Mouse (Mus musculus): ENCODE results near the gene Sdhaf4. TPM values are rescaled to one million over a fixed set of nuclear protein-coding genes. Genes with fewer than 3 reads are reported as not detected.

Sdhaf4 gene
- 75.3 TPM for polyA plus RNA-seq (2014; fragmentation: Illumina TruSeq; extraction: RNeasy Lipid Tissue Mini Kit (QIAGEN cat#74804); ENCODE audit: low read depth, low replicate concordance)

DNA sequence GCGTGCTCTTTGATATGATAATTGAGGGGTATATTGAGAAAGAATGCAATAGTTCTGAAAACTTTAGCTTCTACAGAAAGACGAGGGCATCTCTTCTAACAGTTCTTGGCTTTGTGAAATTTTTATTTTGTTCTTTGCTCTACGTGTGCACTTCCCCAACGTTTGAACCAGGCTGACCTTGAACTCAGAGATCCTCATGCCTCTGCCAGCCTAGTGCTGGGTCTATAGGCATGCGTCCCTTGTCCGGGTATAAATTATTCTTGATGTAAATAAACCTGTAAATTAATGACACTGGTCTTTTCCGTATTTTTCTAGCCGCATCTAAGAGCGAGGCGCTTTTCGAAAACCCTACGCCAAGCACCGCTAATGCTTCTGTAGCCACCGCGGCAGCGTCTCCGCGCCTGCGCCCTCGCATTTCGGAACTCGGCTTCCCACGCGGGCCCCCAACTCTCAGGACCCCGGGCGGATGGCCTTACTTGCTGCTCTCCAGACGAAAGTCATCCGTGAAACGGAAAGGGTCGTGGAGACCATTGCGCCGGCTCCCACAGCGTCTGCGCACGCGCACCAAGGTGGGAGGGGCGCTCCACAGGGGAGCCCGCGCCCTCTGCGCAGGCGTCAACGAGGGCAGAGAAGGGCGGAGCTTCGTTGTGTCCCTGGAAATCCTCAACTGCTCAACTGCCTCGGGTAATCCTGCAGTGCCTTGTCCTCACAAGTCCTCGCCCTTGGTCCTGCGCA, at the start of gene Sdhaf4:
Gene Sdhaf4, minus strand, starts transcription at position 587 of the 735 bp plus-strand sequence.

Other genes with a start within 250 kb of the Sdhaf4 start
- gene B3gat2, start 243.9 kb downstream of the Sdhaf4 start, polyA plus RNA-seq (2014; fragmentation: Illumina TruSeq; extraction: RNeasy Lipid Tissue Mini Kit (QIAGEN cat#74804); ENCODE audit: low read depth, low replicate concordance) = not detected
- 17.6 TPM for gene Smap1, start 83.3 kb downstream of the Sdhaf4 start, polyA plus RNA-seq (2014; fragmentation: Illumina TruSeq; extraction: RNeasy Lipid Tissue Mini Kit (QIAGEN cat#74804); ENCODE audit: low read depth, low replicate concordance)
- 27.1 TPM for gene Fam135a, start 94.7 kb upstream of the Sdhaf4 start, polyA plus RNA-seq (2014; fragmentation: Illumina TruSeq; extraction: RNeasy Lipid Tissue Mini Kit (QIAGEN cat#74804); ENCODE audit: low read depth, low replicate concordance)
- not detected for gene Col9a1, start 172.0 kb upstream of the Sdhaf4 start, polyA plus RNA-seq (2014; fragmentation: Illumina TruSeq; extraction: RNeasy Lipid Tissue Mini Kit (QIAGEN cat#74804); ENCODE audit: low read depth, low replicate concordance)